Mouse (Mus musculus): ENCODE results near the gene Dync1i2. TPM values are rescaled to one million over a fixed set of nuclear protein-coding genes. Genes with fewer than 3 reads are reported as not detected.

Gene Dync1i2
- polyA plus RNA-seq, 1 experiment from 2014 or later, result 159 TPM

GRCm38 (mm10) chr2:71246096-71246495, 34.6 kb downstream of the Dync1i2 start:
- Histone ChIP-seq H3K27me3 (no peaks in the 10 kb centered on the region), H3K4me3 (no peak overlapping the region), H3K4me2 (no peak overlapping the region), H3K36me3 (peaks cover 34% of the 10 kb centered on the region), H3K9ac (no peak overlapping the region), H3K27ac (replicated peaks) (0 out of 2 replicates have a peak overlapping the region, but pooled peaks have one; percentile 3), H3K4me1 (replicated peaks) (peaks cover 26% of the 10 kb centered on the region), H3K9me3 (no peaks in the 10 kb centered on the region)
- no peak for ATAC-seq (ENCODE audit: low FRiP score, low read depth)
- WGBS, result 64% methylated on average over 5 of the region's 5 CpGs

GRCm38 (mm10) chr2:71248071-71248470, 36.6 kb downstream of the Dync1i2 start:
- Histone ChIP-seq H3K9me3 (no peaks in the 10 kb centered on the region), H3K36me3 (peaks cover 46% of the 10 kb centered on the region)

GRCm38 (mm10) chr2:71250841-71251240, 39.3 kb downstream of the Dync1i2 start:
- ATAC-seq (ENCODE audit: low FRiP score, low read depth), result no peak
- H3K36me3 ChIP-seq, result peaks cover 53% of the 10 kb centered on the region
- H3K27me3 ChIP-seq, result no peaks in the 10 kb centered on the region
- H3K9me3 ChIP-seq, result no peaks in the 10 kb centered on the region
- no peak overlapping the region for H3K27ac ChIP-seq (replicated peaks)
- no peak overlapping the region for H3K4me2 ChIP-seq
- peaks cover 3% of the 10 kb centered on the region; the same call in 1 of the 2 replicates for H3K4me1 ChIP-seq (replicated peaks)
- H3K4me3 ChIP-seq, result no peak overlapping the region
- no peak overlapping the region for H3K9ac ChIP-seq
- 81% methylated on average over 5 of the region's 5 CpGs for WGBS

More at GRCm38 (mm10) chr2:71248071-71248470, 36.6 kb downstream of the Dync1i2 start:
- H3K27me3 ChIP-seq, result no peaks in the 10 kb centered on the region
- 87% methylated on average over 3 of the region's 3 CpGs for WGBS
- H3K4me2 ChIP-seq, result no peak overlapping the region
- H3K9ac ChIP-seq, result no peak overlapping the region
- H3K27ac ChIP-seq (replicated peaks), result no peak overlapping the region
- no peak overlapping the region for H3K4me3 ChIP-seq
- ATAC-seq (ENCODE audit: low FRiP score, low read depth), result no peak
- peaks cover 25% of the 10 kb centered on the region for H3K4me1 ChIP-seq (replicated peaks)

GRCm38 (mm10) chr2:71254836-71255235, 43.3 kb downstream of the Dync1i2 start:
- Histone ChIP-seq H3K27me3 (no peaks in the 10 kb centered on the region), H3K4me1 (replicated peaks) (no peaks in the 10 kb centered on the region), H3K4me3 (no peak overlapping the region), H3K9ac (no peak overlapping the region), H3K4me2 (no peak overlapping the region), H3K27ac (replicated peaks) (no peak overlapping the region), H3K36me3 (peaks cover 69% of the 10 kb centered on the region), H3K9me3 (no peaks in the 10 kb centered on the region)
- no peak for ATAC-seq (ENCODE audit: low FRiP score, low read depth)
- WGBS, result 84% methylated on average over 4 of the region's 4 CpGs

GRCm38 (mm10) chr2:71256581-71256980, 45.1 kb downstream of the Dync1i2 start:
- Histone ChIP-seq H3K4me3 (no peak overlapping the region), H3K9me3 (no peaks in the 10 kb centered on the region), H3K36me3 (peaks cover 66% of the 10 kb centered on the region), H3K4me1 (replicated peaks) (no peaks in the 10 kb centered on the region), H3K4me2 (no peak overlapping the region), H3K27me3 (no peaks in the 10 kb centered on the region), H3K9ac (no peak overlapping the region), H3K27ac (replicated peaks) (no peak overlapping the region)
- 91% methylated on average over 7 of the region's 7 CpGs for WGBS
- ATAC-seq (ENCODE audit: low FRiP score, low read depth), result no peak

- H3K27me3 ChIP-seq, result no peaks in the 10 kb centered on the region
- no peak for ATAC-seq (ENCODE audit: low FRiP score, low read depth)
- no peak overlapping the region for H3K27ac ChIP-seq (replicated peaks)
- H3K4me2 ChIP-seq, result no peak overlapping the region
- no peaks in the 10 kb centered on the region for H3K4me1 ChIP-seq (replicated peaks)
- H3K9ac ChIP-seq, result no peak overlapping the region
- no peaks in the 10 kb centered on the region for H3K9me3 ChIP-seq
- H3K36me3 ChIP-seq, result peaks cover 47% of the 10 kb centered on the region
- 88% methylated on average over 20 of the region's 20 CpGs for WGBS
- H3K4me3 ChIP-seq, result no peak overlapping the region
These were observed 53.1 kb downstream of the Dync1i2 start for GRCm38 (mm10) chr2:71264585-71264984.

GRCm38 (mm10) chr2:71268691-71269090, 57.2 kb downstream of the Dync1i2 start:
- no peak for ATAC-seq (ENCODE audit: low FRiP score, low read depth)
- no peak overlapping the region for H3K4me2 ChIP-seq
- H3K27me3 ChIP-seq, result no peaks in the 10 kb centered on the region
- H3K4me1 ChIP-seq (replicated peaks), result no peaks in the 10 kb centered on the region
- H3K27ac ChIP-seq (replicated peaks), result no peak overlapping the region
- WGBS, result 95% methylated on average over 8 of the region's 8 CpGs
- H3K9ac ChIP-seq, result no peak overlapping the region
- H3K4me3 ChIP-seq, result no peak overlapping the region
- H3K36me3 ChIP-seq, result peaks cover 22% of the 10 kb centered on the region
- no peaks in the 10 kb centered on the region for H3K9me3 ChIP-seq

GRCm38 (mm10) chr2:71269332-71269731, 57.8 kb downstream of the Dync1i2 start:
- Histone ChIP-seq H3K36me3 (peaks cover 22% of the 10 kb centered on the region), H3K27ac (replicated peaks) (no peak overlapping the region), H3K4me1 (replicated peaks) (no peaks in the 10 kb centered on the region), H3K4me3 (no peak overlapping the region), H3K9me3 (no peaks in the 10 kb centered on the region), H3K4me2 (no peak overlapping the region), H3K27me3 (no peaks in the 10 kb centered on the region), H3K9ac (no peak overlapping the region)
- 79% methylated on average over 1 of the region's 1 CpGs for WGBS
- no peak for ATAC-seq (ENCODE audit: low FRiP score, low read depth)

- no peaks in the 10 kb centered on the region for H3K9me3 ChIP-seq
- 77% methylated on average over 4 of the region's 4 CpGs for WGBS
- no peak overlapping the region for H3K4me2 ChIP-seq
- no peak overlapping the region for H3K27ac ChIP-seq (replicated peaks)
- no peaks in the 10 kb centered on the region for H3K27me3 ChIP-seq
- H3K9ac ChIP-seq, result no peak overlapping the region
- no peaks in the 10 kb centered on the region for H3K4me1 ChIP-seq (replicated peaks)
- H3K36me3 ChIP-seq, result peaks cover 20% of the 10 kb centered on the region
- no peak overlapping the region for H3K4me3 ChIP-seq
- ATAC-seq (ENCODE audit: low FRiP score, low read depth), result no peak
These were observed 58.6 kb downstream of the Dync1i2 start for GRCm38 (mm10) chr2:71270085-71270484.

GRCm38 (mm10) chr2:71273955-71274679, 62.6 kb downstream of the Dync1i2 start:
- no peak for ATAC-seq (ENCODE audit: low FRiP score, low read depth)
- 71% methylated on average over 23 of the region's 23 CpGs for WGBS
- H3K27ac ChIP-seq (replicated peaks), result no peak overlapping the region
- no peak overlapping the region for H3K4me2 ChIP-seq
- no peak overlapping the region for H3K9ac ChIP-seq
- H3K36me3 ChIP-seq, result peaks cover 22% of the 10 kb centered on the region
- no peaks in the 10 kb centered on the region for H3K27me3 ChIP-seq
- H3K4me1 ChIP-seq (replicated peaks), result peaks cover 5% of the 10 kb centered on the region
- no peaks in the 10 kb centered on the region for H3K9me3 ChIP-seq
- H3K4me3 ChIP-seq, result no peak overlapping the region

GRCm38 (mm10) chr2:71275734-71276133, 64.2 kb downstream of the Dync1i2 start:
- Histone ChIP-seq H3K9ac (no peak overlapping the region), H3K4me2 (no peak overlapping the region), H3K36me3 (peaks cover 22% of the 10 kb centered on the region), H3K4me1 (replicated peaks) (peaks cover 14% of the 10 kb centered on the region), H3K27me3 (no peaks in the 10 kb centered on the region), H3K27ac (replicated peaks) (no peak overlapping the region), H3K9me3 (no peaks in the 10 kb centered on the region), H3K4me3 (no peak overlapping the region)
- WGBS, result 59% methylated on average over 7 of the region's 7 CpGs
- ATAC-seq (ENCODE audit: low FRiP score, low read depth), result no peak

- Histone ChIP-seq H3K36me3 (peaks cover 32% of the 10 kb centered on the region), H3K9me3 (no peaks in the 10 kb centered on the region), H3K4me2 (no peak overlapping the region), H3K9ac (no peak overlapping the region), H3K27me3 (no peaks in the 10 kb centered on the region), H3K4me1 (replicated peaks) (peaks cover 14% of the 10 kb centered on the region), H3K4me3 (no peak overlapping the region), H3K27ac (replicated peaks) (no peak overlapping the region)
- 0 out of 2 replicates have a peak, but pooled peaks have one; percentile 36 for ATAC-seq (ENCODE audit: low FRiP score, low read depth)
- WGBS, result 59% methylated on average over 23 of the region's 23 CpGs
These were observed 67.6 kb downstream of the Dync1i2 start for GRCm38 (mm10) chr2:71278791-71279775.
